Mouse (Mus musculus) lung, embryonic 14.5 days (tissue): Measurements from ENCODE around the gene Rtn4r. TPM values are rescaled to one million over a fixed set of nuclear protein-coding genes. Genes with fewer than 3 reads are reported as not detected.

Experiments used
- ATAC-seq: fragments of 200-750 bp; cut with Nextera tagmentation; 2 replicates; pipeline ENCODE4 v1.8.0; 2017; ENCODE audit warnings: mild to moderate bottlenecking, moderate TSS enrichment, moderate library complexity; ENCODE audit not compliant: insufficient read depth
- DNase-seq: peaks from one replicate; pipeline ENCODE4 v3.0.0-alpha.2; 2015
- H3K27ac ChIP-seq: fragments of 300-500 bp; sonication (generic); 2 replicates; pipeline ENCODE4 v1.5.1; 2014; ENCODE audit warnings: low read depth, mild to moderate bottlenecking, moderate library complexity
- H3K27me3 ChIP-seq: fragments of 300-500 bp; sonication (generic); 2 replicates; pipeline ENCODE4 v1.6.1; 2014; ENCODE audit warnings: low read length, control low read depth; ENCODE audit not compliant: insufficient read depth
- H3K36me3 ChIP-seq: fragments of 300-500 bp; sonication (generic); 2 replicates; pipeline ENCODE4 v1.6.1; 2014; ENCODE audit warnings: control low read depth; ENCODE audit not compliant: insufficient read depth
- H3K4me1 ChIP-seq: fragments of 300-500 bp; sonication (generic); 2 replicates; pipeline ENCODE4 v1.6.1; 2014; ENCODE audit warnings: antibody characterized with exemption, control low read depth; ENCODE audit not compliant: insufficient read depth
- H3K4me2 ChIP-seq: fragments of 300-500 bp; sonication (generic); 2 replicates; pipeline ENCODE4 v1.6.1; 2014; ENCODE audit warnings: mild to moderate bottlenecking
- H3K4me3 ChIP-seq: fragments of 300-500 bp; sonication (generic); 2 replicates; pipeline ENCODE4 v1.5.1; 2014; ENCODE audit warnings: low read depth, low read length
- H3K9ac ChIP-seq: fragments of 300-500 bp; sonication (generic); 2 replicates; pipeline ENCODE4 v1.6.1; 2014
- H3K9me3 ChIP-seq: fragments of 300-500 bp; sonication (generic); 2 replicates; pipeline ENCODE4 v1.6.1; 2016; ENCODE audit warnings: low read depth, low read length, control low read depth
- CTCF ChIP-seq: IDR thresholded peaks from 2 replicates; pipeline ENCODE4 v1.5.1; 2016; ENCODE audit warnings: antibody characterized with exemption, low read depth
- WGBS: fragments of 180-500 bp; shearing (Covaris S2); extraction: QIAGEN DNeasy Blood & Tissue Kit; methylation state at CpG from one replicate; pipeline ENCODE4 v1.1.7; 2014; 5-methylcytosine and 5-hydroxymethylcytosine counted together
- polyA plus RNA-seq: library from polyadenylated mRNA; unstranded; fragments of >200 nt; fragmentation: Nextera tagmentation; extraction: Ambion mirVana; gene quantifications from 2 replicates; pipeline ENCODE4 v1.2.1, GENCODE M21; 2014

Rtn4r gene
- polyA plus RNA-seq, 1 experiment from 2014 or later: 1.7 TPM

- no peaks in the 10 kb centered on the region for H3K4me1 ChIP-seq
- H3K36me3 ChIP-seq: no peaks in the 10 kb centered on the region
- no peak overlapping the region for H3K4me3 ChIP-seq
- DNase-seq (no peak), ATAC-seq (no peak)
- no peaks in the 10 kb centered on the region for H3K9me3 ChIP-seq
- no peak for TF ChIP-seq CTCF
- H3K4me2 ChIP-seq: no peak overlapping the region
- H3K27ac ChIP-seq: no peak overlapping the region
- H3K27me3 ChIP-seq: no peaks in the 10 kb centered on the region
- 59% methylated on average over 7 of the region's 7 CpGs for WGBS
- no peak overlapping the region for H3K9ac ChIP-seq
These were observed 8.6 kb downstream of the Rtn4r start for GRCm38 (mm10) chr16:18136015-18136414.

GRCm38 (mm10) chr16:18144201-18144600, 16.8 kb downstream of the Rtn4r start:
- no peak overlapping the region for H3K4me3 ChIP-seq
- DNase-seq (peak; percentile 75), ATAC-seq (peak; percentile 65)
- no peaks in the 10 kb centered on the region for H3K9me3 ChIP-seq
- no peaks in the 10 kb centered on the region for H3K27me3 ChIP-seq
- H3K4me2 ChIP-seq: no peak overlapping the region
- no peak overlapping the region for H3K9ac ChIP-seq
- no peak for TF ChIP-seq CTCF
- no peaks in the 10 kb centered on the region for H3K36me3 ChIP-seq
- H3K4me1 ChIP-seq: no peaks in the 10 kb centered on the region
- H3K27ac ChIP-seq: no peak overlapping the region; the same call in 1 of the 2 replicates
- WGBS: 43% methylated on average over 8 of the region's 8 CpGs

- WGBS: 68% methylated on average over 5 of the region's 6 CpGs
- H3K4me3 ChIP-seq: no peak overlapping the region
- H3K27ac ChIP-seq: no peak overlapping the region
- no peak for ATAC-seq
- H3K9me3 ChIP-seq: no peaks in the 10 kb centered on the region
- no peak overlapping the region for H3K9ac ChIP-seq
- no peaks in the 10 kb centered on the region for H3K36me3 ChIP-seq
- no peak for DNase-seq
- no peaks in the 10 kb centered on the region for H3K4me1 ChIP-seq
- H3K4me2 ChIP-seq: no peak overlapping the region
- no peak for TF ChIP-seq CTCF
- H3K27me3 ChIP-seq: no peaks in the 10 kb centered on the region
These were observed 18.0 kb downstream of the Rtn4r start for GRCm38 (mm10) chr16:18145341-18145867.

DNA sequence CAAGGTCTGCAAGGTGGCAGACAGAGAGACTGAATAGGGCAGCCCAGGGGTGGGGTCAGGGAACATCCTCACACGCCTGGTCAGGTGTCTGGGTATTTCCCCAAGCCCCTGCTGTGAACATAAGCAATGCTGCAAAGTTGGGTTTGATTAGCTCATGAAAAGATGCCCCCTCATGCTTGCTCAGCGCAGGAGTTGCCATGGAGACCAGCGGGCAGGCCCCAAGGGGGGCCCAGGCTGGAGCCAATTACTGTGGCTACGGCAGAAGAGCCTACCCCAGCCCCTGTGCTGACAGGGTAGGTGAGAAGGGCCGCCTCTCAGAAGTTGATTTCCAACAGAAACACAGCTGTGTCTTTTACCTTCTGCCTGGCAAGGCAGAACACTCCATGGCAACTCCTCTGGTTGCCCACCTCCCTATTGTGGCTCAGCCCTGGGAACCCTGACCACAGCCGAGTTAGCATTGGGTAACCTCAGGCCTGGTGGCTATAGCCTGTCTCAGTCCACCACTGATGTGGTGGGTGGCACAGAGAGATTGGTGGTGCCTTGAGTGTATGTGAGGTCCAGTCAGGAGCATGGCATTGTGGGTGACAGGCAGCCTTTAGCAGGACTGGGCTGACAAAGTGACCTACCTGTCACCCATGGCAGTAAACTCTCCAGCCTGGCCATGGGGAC, 20.9 kb downstream of the Rtn4r start:
- no peak for ATAC-seq

GRCm38 (mm10) chr16:18149205-18149604, 21.8 kb downstream of the Rtn4r start:
- Histone ChIP-seq H3K27me3 (no peaks in the 10 kb centered on the region), H3K4me3 (no peak overlapping the region), H3K9ac (no peak overlapping the region), H3K9me3 (no peaks in the 10 kb centered on the region), H3K4me2 (no peak overlapping the region), H3K27ac (no peak overlapping the region), H3K36me3 (no peaks in the 10 kb centered on the region), H3K4me1 (peaks cover 1% of the 10 kb centered on the region; the same call in 1 of the 2 replicates)
- WGBS: 23% methylated on average over 6 of the region's 6 CpGs
- TF ChIP-seq CTCF: no peak
- no peak for DNase-seq
- no peak for ATAC-seq

More for the DNA sequence above, 20.9 kb downstream of the Rtn4r start:
- 27% methylated on average over 6 of the region's 6 CpGs for WGBS
- H3K4me3 ChIP-seq: no peak overlapping the region
- H3K9me3 ChIP-seq: no peaks in the 10 kb centered on the region
- H3K9ac ChIP-seq: no peak overlapping the region
- no peaks in the 10 kb centered on the region for H3K36me3 ChIP-seq
- no peak for TF ChIP-seq CTCF
- H3K27me3 ChIP-seq: no peaks in the 10 kb centered on the region
- H3K4me1 ChIP-seq: no peaks in the 10 kb centered on the region
- H3K4me2 ChIP-seq: no peak overlapping the region
- no peak overlapping the region for H3K27ac ChIP-seq
- DNase-seq: no peak

DNA sequence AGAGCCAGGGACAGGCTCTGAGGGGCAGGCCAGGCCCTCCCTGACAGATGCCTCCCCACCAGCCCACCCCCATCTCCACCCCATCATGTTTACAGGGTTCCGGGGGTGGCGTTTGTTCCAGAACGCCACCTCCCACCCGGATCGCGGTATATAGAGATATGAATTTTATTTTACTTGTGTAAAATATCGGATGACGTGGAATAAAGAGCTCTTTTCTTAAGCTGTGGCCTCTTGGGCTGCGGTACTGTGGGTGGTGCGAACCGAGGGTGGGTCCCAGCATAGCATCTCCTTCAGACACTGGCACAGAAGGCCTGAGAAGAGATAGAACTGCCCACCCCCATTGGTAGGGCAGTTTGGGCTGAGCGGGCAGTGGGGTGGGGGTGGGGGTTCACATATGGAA, 24.7 kb downstream of the Rtn4r start:
- Histone ChIP-seq H3K27me3 (no peaks in the 10 kb centered on the region), H3K27ac (no peak overlapping the region), H3K4me2 (no peak overlapping the region), H3K9me3 (no peaks in the 10 kb centered on the region), H3K4me3 (no peak overlapping the region), H3K4me1 (peaks cover 10% of the 10 kb centered on the region; the same call in 1 of the 2 replicates), H3K9ac (no peak overlapping the region), H3K36me3 (no peaks in the 10 kb centered on the region)
- no peak for DNase-seq
- 81% methylated on average over 12 of the region's 12 CpGs for WGBS
- no peak for TF ChIP-seq CTCF
- no peak for ATAC-seq

DNA sequence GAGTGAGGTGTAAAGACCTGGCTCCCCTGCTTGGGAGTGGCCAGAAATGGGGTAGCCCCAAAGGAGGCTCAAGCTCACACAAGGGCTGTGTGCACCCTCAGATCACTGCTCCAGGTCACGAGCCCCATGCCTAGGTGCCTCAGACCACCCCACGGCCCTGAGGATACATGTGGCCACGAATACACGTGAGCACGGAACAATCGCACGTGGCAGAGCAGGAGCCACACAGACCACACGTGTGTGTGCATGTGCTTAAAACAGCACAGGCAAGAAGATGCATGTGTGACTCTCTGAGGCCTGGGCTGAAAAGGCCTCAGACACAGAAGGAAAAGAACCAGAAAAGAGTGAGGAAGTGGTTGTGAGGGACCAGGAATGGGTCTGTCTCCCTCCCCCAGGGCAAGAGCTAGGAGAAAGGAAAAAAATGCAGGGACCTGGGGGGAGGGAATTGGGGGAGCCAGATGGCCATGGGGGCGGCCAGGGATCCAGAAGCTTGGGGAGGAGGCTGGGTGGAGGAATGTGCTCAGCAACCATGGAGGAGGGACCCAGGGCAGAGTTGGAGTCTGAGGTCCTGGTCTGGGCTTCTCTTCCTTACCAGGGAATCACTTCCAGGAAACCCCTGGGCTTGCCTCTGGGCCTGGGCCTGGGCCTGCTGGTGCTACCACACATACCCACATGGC, 25.5 kb downstream of the Rtn4r start:
- H3K9me3 ChIP-seq: no peaks in the 10 kb centered on the region
- H3K36me3 ChIP-seq: no peaks in the 10 kb centered on the region
- no peak overlapping the region for H3K4me3 ChIP-seq
- TF ChIP-seq CTCF: no peak
- ATAC-seq: no peak
- H3K27ac ChIP-seq: no peak overlapping the region
- WGBS: 86% methylated on average over 9 of the region's 9 CpGs
- no peak overlapping the region for H3K9ac ChIP-seq
- H3K4me1 ChIP-seq: peaks cover 10% of the 10 kb centered on the region; the same call in 1 of the 2 replicates
- DNase-seq: no peak
- no peak overlapping the region for H3K4me2 ChIP-seq
- H3K27me3 ChIP-seq: no peaks in the 10 kb centered on the region
